Mouse (Mus musculus): ENCODE data around the gene Gm10645. TPM values are rescaled to one million over a fixed set of nuclear protein-coding genes. Genes with fewer than 3 reads are reported as not detected.

Gm10645 gene
- polyA plus RNA-seq, 1 experiment = 1.6 TPM

DNA sequence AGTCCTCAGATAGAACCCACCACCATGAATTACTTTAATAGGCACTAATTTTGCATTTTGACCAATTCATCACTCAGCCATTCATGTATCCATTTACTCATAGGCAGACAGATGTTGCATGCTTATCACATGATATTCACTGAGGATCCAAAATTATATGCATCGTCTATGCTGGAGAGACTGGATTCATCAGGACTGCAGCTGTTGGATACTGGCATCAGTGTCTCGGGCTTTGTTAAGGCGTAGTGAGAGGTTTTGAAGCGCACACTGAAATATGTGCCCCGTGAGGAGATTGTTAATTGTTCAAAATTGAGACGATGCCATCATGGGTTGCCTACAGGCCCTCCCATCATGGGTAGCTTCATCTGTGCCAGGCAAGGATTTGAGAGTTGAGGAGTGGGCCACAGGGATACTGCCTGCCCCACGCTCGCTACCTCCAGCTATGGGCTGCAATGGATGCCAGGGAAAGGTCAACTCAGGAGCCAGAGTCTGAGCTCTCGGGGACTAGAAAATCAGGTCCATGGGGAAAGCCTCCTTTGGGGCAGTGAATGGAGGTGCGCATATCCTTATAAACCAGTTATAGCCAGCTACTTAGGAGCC, 21.5 kb upstream of the Gm10645 start:
- TF ChIP-seq POLR2A (IDR thresholded peaks at IDR 0.05; ENCODE audit: borderline replicate concordance, extremely low read depth, insufficient read depth, insufficient read length, poor library complexity, severe bottlenecking) (no peak), CTCF (IDR thresholded peaks at IDR 0.05; ENCODE audit: borderline replicate concordance, extremely low read depth, insufficient read depth, insufficient read length) (no peak)
- DNase-seq (ENCODE audit: low read depth) = peak; percentile 77

DNA sequence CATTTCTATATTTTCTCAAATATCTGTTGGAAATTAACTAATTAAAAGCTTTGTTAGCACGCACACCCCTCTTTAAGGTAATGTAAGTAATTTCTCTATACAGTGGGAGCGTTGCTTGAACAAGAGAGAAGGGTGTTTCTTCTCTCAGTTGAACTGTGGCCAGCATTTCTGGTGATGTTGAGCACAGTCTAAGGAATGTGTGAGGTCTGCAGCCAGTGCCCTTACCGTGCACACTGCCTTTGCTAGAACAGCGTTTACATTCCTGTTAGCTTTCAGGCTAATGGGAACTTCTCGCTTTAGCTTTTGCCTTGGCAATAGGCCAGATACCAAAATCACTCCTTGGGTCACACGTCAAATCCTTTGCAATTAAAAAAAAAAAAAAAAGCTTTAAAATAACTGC, 20.4 kb upstream of the Gm10645 start:
- peak; percentile 42 for DNase-seq (ENCODE audit: low read depth)
- no peak for TF ChIP-seq CTCF (IDR thresholded peaks at IDR 0.05; ENCODE audit: borderline replicate concordance, extremely low read depth, insufficient read depth, insufficient read length)
- no peak for TF ChIP-seq POLR2A (IDR thresholded peaks at IDR 0.05; ENCODE audit: borderline replicate concordance, extremely low read depth, insufficient read depth, insufficient read length, poor library complexity, severe bottlenecking)

- TF ChIP-seq POLR2A (IDR thresholded peaks at IDR 0.05; ENCODE audit: borderline replicate concordance, extremely low read depth, insufficient read depth, insufficient read length, poor library complexity, severe bottlenecking) (no peak), CTCF (IDR thresholded peaks at IDR 0.05; ENCODE audit: borderline replicate concordance, extremely low read depth, insufficient read depth, insufficient read length) (no peak)
- DNase-seq (ENCODE audit: low read depth) = peak; percentile 50
These were observed 16.8 kb upstream of the Gm10645 start for GRCm38 (mm10) chr8:83182784-83183183.

- no peak for DNase-seq (ENCODE audit: low read depth)
- TF ChIP-seq POLR2A (IDR thresholded peaks at IDR 0.05; ENCODE audit: borderline replicate concordance, extremely low read depth, insufficient read depth, insufficient read length, poor library complexity, severe bottlenecking) = no peak
- no peak for TF ChIP-seq CTCF (IDR thresholded peaks at IDR 0.05; ENCODE audit: borderline replicate concordance, extremely low read depth, insufficient read depth, insufficient read length)
These were observed 16.0 kb upstream of the Gm10645 start for GRCm38 (mm10) chr8:83181851-83182482.

DNA sequence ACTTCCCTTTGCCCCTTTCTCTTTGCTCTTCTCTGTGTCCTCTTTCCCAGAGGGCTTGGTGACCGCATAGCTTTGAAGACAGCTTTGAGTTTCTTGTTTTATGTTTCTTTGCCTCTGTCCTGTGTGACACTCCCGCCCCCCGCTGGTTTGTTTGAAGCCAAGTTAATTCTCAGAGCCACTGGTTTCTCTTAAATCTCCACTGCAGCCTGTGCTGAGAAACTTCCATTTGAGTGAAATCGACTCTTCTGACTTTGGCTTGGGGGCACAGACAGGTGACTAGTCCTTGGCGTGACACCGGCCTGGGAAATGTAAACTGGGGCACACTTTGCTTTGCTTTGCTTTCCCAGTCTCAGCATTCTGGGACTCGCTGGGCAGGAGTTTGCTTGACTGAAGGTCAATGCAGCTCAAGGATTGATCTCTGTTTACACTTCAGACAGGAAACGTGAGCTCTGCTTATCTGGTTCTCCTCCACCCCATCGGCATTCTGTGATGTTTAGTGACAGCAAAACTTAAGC, 12.3 kb upstream of the Gm10645 start:
- TF ChIP-seq CTCF (IDR thresholded peaks at IDR 0.05; ENCODE audit: borderline replicate concordance, extremely low read depth, insufficient read depth, insufficient read length) (peak; percentile 12; the same call in 1 of the 2 replicates), POLR2A (IDR thresholded peaks at IDR 0.05; ENCODE audit: borderline replicate concordance, extremely low read depth, insufficient read depth, insufficient read length, poor library complexity, severe bottlenecking) (no peak)
- peak; percentile 72 for DNase-seq (ENCODE audit: low read depth)

GRCm38 (mm10) chr8:83177317-83178195, 11.6 kb upstream of the Gm10645 start:
- DNase-seq (ENCODE audit: low read depth) = peak; percentile 35
- no peak for TF ChIP-seq CTCF (IDR thresholded peaks at IDR 0.05; ENCODE audit: borderline replicate concordance, extremely low read depth, insufficient read depth, insufficient read length)
- TF ChIP-seq POLR2A (IDR thresholded peaks at IDR 0.05; ENCODE audit: borderline replicate concordance, extremely low read depth, insufficient read depth, insufficient read length, poor library complexity, severe bottlenecking) = no peak

DNA sequence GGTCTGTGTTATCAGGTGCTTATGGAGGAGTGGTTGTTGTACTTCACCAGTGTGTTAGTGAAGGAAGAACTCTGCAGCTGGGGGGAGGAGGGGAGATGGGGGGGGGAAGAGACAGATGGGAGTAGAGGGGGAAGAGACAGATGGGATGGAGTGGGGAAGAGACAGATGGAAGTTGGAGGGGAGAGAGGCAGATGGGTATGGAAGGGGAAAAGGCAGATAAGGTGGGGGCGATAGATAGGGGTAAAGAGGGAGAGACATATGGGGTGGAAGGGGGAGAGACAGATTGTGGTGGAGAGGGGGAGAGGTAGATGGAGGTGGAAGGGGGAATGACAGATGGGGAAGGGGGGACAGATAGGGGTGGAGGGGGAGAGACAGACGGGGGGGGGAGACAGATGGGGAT, 10.8 kb upstream of the Gm10645 start:
- DNase-seq (ENCODE audit: low read depth) = peak; percentile 78
- no peak for TF ChIP-seq POLR2A (IDR thresholded peaks at IDR 0.05; ENCODE audit: borderline replicate concordance, extremely low read depth, insufficient read depth, insufficient read length, poor library complexity, severe bottlenecking)

DNA sequence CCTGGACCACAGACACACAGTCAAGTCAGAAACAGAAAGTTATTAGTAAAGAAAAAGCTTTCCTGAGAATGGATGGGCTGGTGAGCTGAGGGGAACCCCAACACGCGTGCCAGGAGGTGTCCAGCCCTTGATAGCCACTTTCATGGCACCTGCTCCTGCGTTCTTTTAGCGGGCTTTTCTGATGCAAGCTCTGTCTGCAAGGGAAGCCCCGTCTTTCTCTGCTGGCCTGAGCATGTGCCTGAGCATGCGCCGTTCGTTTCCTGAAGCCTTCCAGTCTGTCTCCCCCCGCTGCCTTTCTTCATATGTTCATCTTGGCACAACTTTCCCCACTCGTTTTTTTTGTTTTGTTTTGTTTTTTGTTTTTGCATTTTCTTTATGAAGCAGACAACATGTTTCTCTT, 9.7 kb upstream of the Gm10645 start:
- TF ChIP-seq CTCF (IDR thresholded peaks at IDR 0.05; ENCODE audit: borderline replicate concordance, extremely low read depth, insufficient read depth, insufficient read length) (no peak), POLR2A (IDR thresholded peaks at IDR 0.05; ENCODE audit: borderline replicate concordance, extremely low read depth, insufficient read depth, insufficient read length, poor library complexity, severe bottlenecking) (no peak)
- peak; percentile 65 for DNase-seq (ENCODE audit: low read depth)

GRCm38 (mm10) chr8:83170894-83171293, 4.9 kb upstream of the Gm10645 start:
- no peak for DNase-seq (ENCODE audit: low read depth)
- no peak for TF ChIP-seq CTCF (IDR thresholded peaks at IDR 0.05; ENCODE audit: borderline replicate concordance, extremely low read depth, insufficient read depth, insufficient read length)

DNA sequence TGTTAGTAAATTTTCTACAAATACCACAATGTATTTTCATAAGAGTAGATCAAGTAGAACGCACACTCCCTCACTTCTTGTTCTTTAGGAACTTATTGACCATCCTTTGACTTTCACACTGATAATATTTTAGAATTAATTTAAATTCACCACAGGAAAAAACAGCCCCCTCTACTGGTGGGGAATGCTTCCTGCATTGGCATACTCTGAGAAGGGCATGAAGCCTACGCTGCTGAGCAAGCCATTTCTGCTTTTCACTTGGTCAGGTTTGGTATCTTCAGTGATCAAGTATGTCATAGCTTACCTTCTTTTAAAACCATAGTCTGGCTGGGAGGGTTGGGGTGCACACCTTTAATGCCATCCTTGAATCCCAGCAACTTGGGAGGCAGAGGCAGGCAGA, 3.7 kb upstream of the Gm10645 start:
- DNase-seq (ENCODE audit: low read depth) = no peak
- no peak for TF ChIP-seq POLR2A (IDR thresholded peaks at IDR 0.05; ENCODE audit: borderline replicate concordance, extremely low read depth, insufficient read depth, insufficient read length, poor library complexity, severe bottlenecking)
- TF ChIP-seq CTCF (IDR thresholded peaks at IDR 0.05; ENCODE audit: borderline replicate concordance, extremely low read depth, insufficient read depth, insufficient read length) = peak; percentile 22; the same call in 1 of the 2 replicates

DNA sequence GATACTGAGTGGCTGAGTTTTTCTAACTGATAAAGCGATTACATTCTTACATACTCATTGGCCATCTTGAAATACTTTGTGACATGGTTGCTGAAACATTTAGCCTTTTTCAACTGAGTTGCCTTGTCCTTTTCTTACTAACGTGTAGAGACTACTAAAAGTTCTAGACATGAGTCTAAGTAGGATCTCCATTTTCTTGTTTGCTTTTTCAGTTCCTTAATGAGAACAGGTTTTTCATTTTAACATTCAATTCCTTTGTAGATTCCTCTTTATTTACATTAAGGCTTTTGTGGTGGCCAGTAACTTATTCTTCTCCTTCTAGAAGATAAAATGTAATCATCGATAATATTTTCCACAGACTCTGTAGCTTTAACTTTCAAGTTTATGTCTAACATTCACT, 3.2 kb upstream of the Gm10645 start:
- no peak for DNase-seq (ENCODE audit: low read depth)
- TF ChIP-seq POLR2A (IDR thresholded peaks at IDR 0.05; ENCODE audit: borderline replicate concordance, extremely low read depth, insufficient read depth, insufficient read length, poor library complexity, severe bottlenecking) (no peak), CTCF (IDR thresholded peaks at IDR 0.05; ENCODE audit: borderline replicate concordance, extremely low read depth, insufficient read depth, insufficient read length) (no peak)
